Mouse (Mus musculus) stomach, embryonic 16.5 days (tissue): ENCODE data around the gene Cdhr1. TPM values are rescaled to one million over a fixed set of nuclear protein-coding genes. Genes with fewer than 3 reads are reported as not detected.

Experiments used
- ATAC-seq: fragments of 200-750 bp; cut with Nextera tagmentation; 2 replicates; pipeline ENCODE4 v1.8.0; 2017; ENCODE audit warnings: moderate number of reproducible peaks, moderate TSS enrichment; ENCODE audit not compliant: insufficient read depth, low FRiP score
- H3K27ac ChIP-seq: fragments of 300-500 bp; sonication (generic); 2 replicates; pipeline ENCODE4 v1.5.1; 2014; ENCODE audit warnings: low read length
- H3K27me3 ChIP-seq: fragments of 300-500 bp; sonication (generic); 2 replicates; pipeline ENCODE4 v1.6.1; 2014; ENCODE audit warnings: low read length, control low read depth, mixed read lengths; ENCODE audit not compliant: control insufficient read depth, insufficient read depth
- H3K36me3 ChIP-seq: fragments of 300-500 bp; sonication (generic); 2 replicates; pipeline ENCODE4 v1.6.1; 2014; ENCODE audit warnings: low read length; ENCODE audit not compliant: control insufficient read depth, insufficient read depth
- H3K4me1 ChIP-seq: fragments of 300-500 bp; sonication (generic); 2 replicates; pipeline ENCODE4 v1.6.1; 2014; ENCODE audit warnings: low read length, control low read depth, mixed read lengths; ENCODE audit not compliant: control insufficient read depth, insufficient read depth
- H3K4me2 ChIP-seq: fragments of 300-500 bp; sonication (generic); 2 replicates; pipeline ENCODE4 v1.6.1; 2014; ENCODE audit warnings: low read depth, low read length, mixed read lengths
- H3K4me3 ChIP-seq: fragments of 300-500 bp; sonication (generic); replicated peaks from 2 replicates; pipeline ENCODE4 v1.5.1; 2014; ENCODE audit warnings: mild to moderate bottlenecking, low read length
- H3K9ac ChIP-seq: fragments of 300-500 bp; sonication (generic); 2 replicates; pipeline ENCODE4 v1.6.1; 2014; ENCODE audit warnings: low read length
- H3K9me3 ChIP-seq: fragments of 300-500 bp; sonication (generic); replicated peaks from 2 replicates; pipeline ENCODE4 v1.6.1; 2016; ENCODE audit warnings: low read length, control low read depth; ENCODE audit not compliant: control insufficient read depth
- WGBS: fragments of 180-500 bp; shearing (Covaris S2); extraction: QIAGEN DNeasy Blood & Tissue Kit; methylation state at CpG from one replicate; pipeline ENCODE4 v1.1.7; 2014; 5-methylcytosine and 5-hydroxymethylcytosine counted together
- polyA plus RNA-seq: library from polyadenylated mRNA; unstranded; fragments of >200 nt; fragmentation: Nextera tagmentation; extraction: Ambion mirVana; gene quantifications from 2 replicates; pipeline ENCODE4 v1.2.1, GENCODE M21; 2015

Cdhr1 gene
- polyA plus RNA-seq, 1 experiment from 2014 or later: 0.27 TPM

DNA sequence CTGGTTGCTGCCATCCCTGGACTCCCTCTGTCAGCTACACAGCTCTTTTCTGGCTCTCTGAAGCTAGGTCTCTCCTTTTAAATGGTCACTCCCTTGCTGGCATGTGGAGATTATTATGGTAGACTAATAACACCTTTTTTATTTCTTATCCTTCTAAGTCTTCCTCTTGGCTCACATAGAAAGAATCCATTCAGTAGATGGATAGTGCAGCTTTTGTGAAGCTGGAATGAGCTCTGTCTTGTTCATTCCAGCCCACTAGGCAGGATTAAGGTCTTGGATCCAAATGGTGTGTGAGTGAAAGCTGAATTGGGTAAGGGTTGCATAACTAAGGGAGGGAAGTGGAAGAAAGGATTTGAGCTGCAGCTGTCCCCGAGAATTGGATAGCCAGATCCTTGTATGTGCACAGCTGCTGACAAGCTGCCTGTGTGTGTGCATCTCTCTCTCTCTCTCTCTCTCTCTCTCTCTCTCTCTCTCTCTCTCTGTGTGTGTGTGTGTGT is 49.2 kb downstream of the Cdhr1 start, which contains the start of gene Rgr:
Gene Rgr, minus strand, starts transcription at position 51 of the 497 bp plus-strand sequence.
- Histone ChIP-seq H3K27me3 (no peaks in the 10 kb centered on the region), H3K9ac (no peak within 1 kb of the TSS), H3K4me2 (no peak within 1 kb of the TSS), H3K9me3 (no peaks in the 10 kb centered on the region), H3K36me3 (no peaks in the 10 kb centered on the region), H3K4me3 (no peak within 1 kb of the TSS), H3K27ac (no peak within 1 kb of the TSS), H3K4me1 (no peaks in the 10 kb centered on the region)
- ATAC-seq: no peak
- 72% methylated on average over 1 of the region's 1 CpGs for WGBS

- Histone ChIP-seq H3K9me3 (no peaks in the 10 kb centered on the region), H3K27me3 (no peaks in the 10 kb centered on the region), H3K36me3 (no peaks in the 10 kb centered on the region), H3K27ac (no peak overlapping the region), H3K9ac (no peak overlapping the region), H3K4me3 (no peak overlapping the region), H3K4me2 (no peak overlapping the region), H3K4me1 (no peaks in the 10 kb centered on the region)
- no peak for ATAC-seq
- WGBS: 47% methylated on average over 5 of the region's 5 CpGs
Measured at GRCm38 (mm10) chr14:37034432-37034831, 63.7 kb downstream of the Cdhr1 start.

DNA sequence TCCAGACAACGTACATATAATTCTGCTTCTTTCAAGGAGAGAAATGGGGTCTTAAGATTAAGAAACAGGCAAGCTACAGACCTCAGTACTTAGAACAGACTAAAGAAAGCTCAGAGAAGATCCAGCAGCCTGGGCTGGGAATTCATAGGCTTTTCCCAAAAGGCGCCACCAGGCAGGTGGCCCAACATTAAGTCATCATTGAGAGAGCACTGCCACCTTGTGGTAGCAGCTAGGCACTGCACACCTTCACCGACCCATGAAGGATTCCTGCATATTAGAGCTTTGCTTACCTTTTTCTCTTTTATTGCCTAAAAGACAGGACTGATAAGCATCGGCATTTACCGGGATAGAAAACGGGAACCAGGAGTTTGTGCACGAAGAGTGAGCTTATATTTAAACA is 64.9 kb downstream of the Cdhr1 start:
- ATAC-seq: no peak; the same call in 1 of the 2 replicates
- H3K36me3 ChIP-seq: no peaks in the 10 kb centered on the region
- no peaks in the 10 kb centered on the region for H3K4me1 ChIP-seq
- H3K27ac ChIP-seq: no peak overlapping the region
- no peaks in the 10 kb centered on the region for H3K9me3 ChIP-seq
- H3K27me3 ChIP-seq: no peaks in the 10 kb centered on the region
- H3K9ac ChIP-seq: no peak overlapping the region
- 14% methylated on average over 7 of the region's 7 CpGs for WGBS
- H3K4me3 ChIP-seq: no peak overlapping the region
- H3K4me2 ChIP-seq: no peak overlapping the region

GRCm38 (mm10) chr14:37032481-37033104 is 65.6 kb downstream of the Cdhr1 start:
- no peak for ATAC-seq
- Histone ChIP-seq H3K4me1 (no peaks in the 10 kb centered on the region), H3K9ac (no peak overlapping the region), H3K27ac (no peak overlapping the region), H3K4me3 (no peak overlapping the region), H3K36me3 (no peaks in the 10 kb centered on the region), H3K9me3 (no peaks in the 10 kb centered on the region), H3K4me2 (no peak overlapping the region), H3K27me3 (no peaks in the 10 kb centered on the region)
- WGBS: 63% methylated on average over 11 of the region's 11 CpGs

- no peaks in the 10 kb centered on the region for H3K36me3 ChIP-seq
- no peak for ATAC-seq
- 84% methylated on average over 3 of the region's 3 CpGs for WGBS
Measured at GRCm38 (mm10) chr14:37028555-37028954, 69.6 kb downstream of the Cdhr1 start.

DNA sequence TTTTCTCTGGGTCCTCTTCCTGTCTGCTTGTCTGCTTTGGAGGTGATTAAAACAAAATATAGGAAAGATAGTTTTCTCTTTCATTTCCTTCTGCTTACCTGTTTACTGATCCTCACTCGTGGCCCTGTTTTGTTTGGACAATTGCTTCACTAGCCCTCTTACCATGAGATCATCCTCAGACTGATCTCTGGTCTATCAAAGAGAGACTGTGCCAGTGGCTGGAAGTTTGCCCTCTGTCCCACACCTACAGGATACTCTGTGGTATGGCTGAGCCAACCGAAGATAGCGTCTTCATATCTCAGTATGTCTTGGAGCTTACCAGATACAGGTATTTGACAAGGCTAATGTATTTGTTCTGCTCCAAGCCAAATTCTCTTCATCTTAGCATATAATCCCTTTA is 70.2 kb downstream of the Cdhr1 start:
- Histone ChIP-seq H3K4me2 (no peak overlapping the region), H3K4me3 (no peak overlapping the region), H3K36me3 (no peaks in the 10 kb centered on the region), H3K9ac (no peak overlapping the region), H3K4me1 (no peaks in the 10 kb centered on the region), H3K27me3 (no peaks in the 10 kb centered on the region), H3K9me3 (no peaks in the 10 kb centered on the region), H3K27ac (no peak overlapping the region)
- WGBS: 84% methylated on average over 3 of the region's 3 CpGs
- no peak for ATAC-seq

More at GRCm38 (mm10) chr14:37028555-37028954, 69.6 kb downstream of the Cdhr1 start:
- no peak overlapping the region for H3K4me3 ChIP-seq
- no peak overlapping the region for H3K9ac ChIP-seq
- no peak overlapping the region for H3K27ac ChIP-seq
- no peak overlapping the region for H3K4me2 ChIP-seq
- H3K9me3 ChIP-seq: no peaks in the 10 kb centered on the region
- H3K27me3 ChIP-seq: no peaks in the 10 kb centered on the region
- no peaks in the 10 kb centered on the region for H3K4me1 ChIP-seq

Other genes starting within 250 kb of the Cdhr1 start
- 26.0 and 28.9 TPM in 2 replicates for gene Ccser2, start 129.6 kb downstream of the Cdhr1 start, polyA plus RNA-seq
- not detected in 2 replicates for gene Rgr, start 49.4 kb downstream of the Cdhr1 start, polyA plus RNA-seq
- gene Lrit1, start 43.5 kb downstream of the Cdhr1 start, polyA plus RNA-seq: not detected in 2 replicates
- not detected in 2 replicates for gene Lrit2, start 30.4 kb downstream of the Cdhr1 start, polyA plus RNA-seq
- gene 2610528A11Rik, start 15.7 kb upstream of the Cdhr1 start, polyA plus RNA-seq: 11.8 and 20.9 TPM in 2 replicates
- gene Ghitm, start 36.9 kb upstream of the Cdhr1 start, polyA plus RNA-seq: 242 and 244 TPM in 2 replicates